Mouse (Mus musculus): Measurements from ENCODE around the gene Nr2e1.
A peak's percentile ranks its signal among the peaks of the same experiment; 100 is the strongest.

Nr2e1 gene

GRCm38 (mm10) chr10:42587961-42588750 is 4.7 kb upstream of the Nr2e1 start:
- no peak for DNase-seq (ENCODE audit: low read depth, low spot score)

GRCm38 (mm10) chr10:42585596-42586305 is 2.3 kb upstream of the Nr2e1 start:
- DNase-seq (ENCODE audit: low read depth, low spot score), result no peak

- DNase-seq (ENCODE audit: low read depth, low spot score), result peak; percentile 6
Measured at GRCm38 (mm10) chr10:42585156-42585555, 1.7 kb upstream of the Nr2e1 start.

GRCm38 (mm10) chr10:42584436-42584983 is 1.1 kb upstream of the Nr2e1 start:
- peak; percentile 49 for DNase-seq (ENCODE audit: low read depth, low spot score)

GRCm38 (mm10) chr10:42583902-42584435 is 537 bp upstream of the Nr2e1 start:
- peak; percentile 38 for DNase-seq (ENCODE audit: low read depth, low spot score)

GRCm38 (mm10) chr10:42582566-42583110 is 794 bp downstream of the Nr2e1 start:
- peak; percentile 56 for DNase-seq (ENCODE audit: low read depth, low spot score)

GRCm38 (mm10) chr10:42581694-42582565 is 1.5 kb downstream of the Nr2e1 start:
- DNase-seq (ENCODE audit: low read depth, low spot score), result peak; percentile 58

- peak; percentile 28 for DNase-seq (ENCODE audit: low read depth, low spot score)
Measured at GRCm38 (mm10) chr10:42580951-42581277, 2.5 kb downstream of the Nr2e1 start.

- DNase-seq (ENCODE audit: low read depth, low spot score), result peak; percentile 49
Measured at GRCm38 (mm10) chr10:42580131-42580950, 3.1 kb downstream of the Nr2e1 start.

GRCm38 (mm10) chr10:42579475-42580130 is 3.8 kb downstream of the Nr2e1 start:
- peak; percentile 31 for DNase-seq (ENCODE audit: low read depth, low spot score)

- peak; percentile 9 for DNase-seq (ENCODE audit: low read depth, low spot score)
Measured at GRCm38 (mm10) chr10:42578698-42579474, 4.5 kb downstream of the Nr2e1 start.

GRCm38 (mm10) chr10:42578281-42578675 is 5.2 kb downstream of the Nr2e1 start:
- DNase-seq (ENCODE audit: low read depth, low spot score), result peak; percentile 9

- DNase-seq (ENCODE audit: low read depth, low spot score), result no peak
Measured at GRCm38 (mm10) chr10:42577525-42578280, 5.7 kb downstream of the Nr2e1 start.

GRCm38 (mm10) chr10:42574639-42575038 is 8.8 kb downstream of the Nr2e1 start:
- peak; percentile 77 for DNase-seq (ENCODE audit: low read depth, low spot score)

- no peak for DNase-seq (ENCODE audit: low read depth, low spot score)
Measured at GRCm38 (mm10) chr10:42572971-42573370, 10.5 kb downstream of the Nr2e1 start.

- no peak for DNase-seq (ENCODE audit: low read depth, low spot score)
Measured at GRCm38 (mm10) chr10:42572567-42572966, 10.9 kb downstream of the Nr2e1 start.

- peak; percentile 91 for DNase-seq (ENCODE audit: low read depth, low spot score)
Measured at GRCm38 (mm10) chr10:42562272-42562671, 21.2 kb downstream of the Nr2e1 start.

- peak; percentile 66 for DNase-seq (ENCODE audit: low read depth, low spot score)
Measured at GRCm38 (mm10) chr10:42559581-42560200, 23.7 kb downstream of the Nr2e1 start.

Measured in R1 (cell line).